Mouse (Mus musculus) olfactory bulb, adult 2 months (tissue): ENCODE results near the gene Cep89.

ENCODE experiments used
- CTCF ChIP-seq: fragments of 200-500 bp; IDR thresholded peaks from 2 replicates; pipeline ENCODE4 v1.5.1; 2012; ENCODE audit warnings: low read depth, mild to moderate bottlenecking, low read length, moderate library complexity; ENCODE audit not compliant: insufficient read depth
- POLR2A ChIP-seq: fragments of 200-500 bp; IDR thresholded peaks from 2 replicates; pipeline ENCODE4 v1.6.1; 2012; ENCODE audit warnings: mild to moderate bottlenecking, low read depth, low read length, moderate library complexity; ENCODE audit not compliant: insufficient read depth

- TF ChIP-seq CTCF (no peak), POLR2A (no peak)
Observed at GRCm38 (mm10) chr7:35415801-35416653, 19.2 kb downstream of the Cep89 start.
